Mouse (Mus musculus): ENCODE measurements around the gene Zfp950. TPM values are rescaled to one million over a fixed set of nuclear protein-coding genes. Genes with fewer than 3 reads are reported as not detected.
"Not testable (repeated sequence)": the region's sequence is repeated elsewhere in the genome, so short reads cannot be mapped to it uniquely, and the experiment has no call there.

The Zfp950 gene
- total RNA-seq (2021), result 10 to 100 TPM; 48.7 to 49.1 TPM

DNA sequence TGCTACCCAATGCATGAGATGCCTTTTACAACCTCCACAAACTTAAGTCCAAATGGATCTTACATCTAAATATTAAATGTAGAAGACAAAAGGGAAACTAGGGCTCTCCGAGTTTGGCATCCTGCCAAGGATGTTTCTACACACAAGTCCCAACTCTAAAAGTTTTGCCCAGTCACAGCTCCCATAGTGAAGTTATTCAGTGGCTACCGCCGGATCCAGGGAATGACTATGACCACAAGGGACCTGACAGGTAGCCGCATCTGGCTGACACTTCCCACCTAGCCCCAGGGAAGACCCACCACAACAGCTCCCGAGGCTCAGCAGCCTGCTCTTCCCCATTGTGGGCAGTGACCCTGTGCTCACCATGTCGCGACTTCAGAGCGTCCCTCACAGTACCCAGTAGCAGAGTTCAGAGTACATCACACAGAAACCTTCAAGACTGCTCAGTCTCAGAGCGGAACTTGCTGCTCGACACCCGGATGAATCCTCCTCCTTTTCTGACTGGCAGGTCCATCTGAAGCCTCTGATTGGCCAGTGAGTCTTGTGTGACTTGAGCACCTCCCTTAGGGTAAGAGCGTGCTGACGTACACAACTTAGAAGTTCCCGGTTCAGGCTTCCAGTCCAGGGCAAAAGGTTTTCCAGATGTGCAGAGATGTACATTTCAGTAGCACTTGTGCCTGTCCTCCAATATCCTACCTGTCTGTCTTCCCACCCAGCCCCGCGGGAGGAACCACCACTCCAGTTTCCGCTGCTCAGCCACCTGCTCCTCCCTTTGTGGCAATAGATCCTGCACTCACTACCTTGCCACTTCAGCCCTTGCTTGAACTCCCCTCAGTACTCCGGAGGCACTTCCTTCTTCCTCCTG lies at the start of gene Zfp950:
Gene Zfp950 (minus strand): TSS at position 499 of the 865 bp plus-strand sequence.
- intact Hi-C loops (cut with DNase I), result no loop called here
- peak; percentile 85 to 96 for DNase-seq (ENCODE audit: low spot score in 2 of 2)

DNA sequence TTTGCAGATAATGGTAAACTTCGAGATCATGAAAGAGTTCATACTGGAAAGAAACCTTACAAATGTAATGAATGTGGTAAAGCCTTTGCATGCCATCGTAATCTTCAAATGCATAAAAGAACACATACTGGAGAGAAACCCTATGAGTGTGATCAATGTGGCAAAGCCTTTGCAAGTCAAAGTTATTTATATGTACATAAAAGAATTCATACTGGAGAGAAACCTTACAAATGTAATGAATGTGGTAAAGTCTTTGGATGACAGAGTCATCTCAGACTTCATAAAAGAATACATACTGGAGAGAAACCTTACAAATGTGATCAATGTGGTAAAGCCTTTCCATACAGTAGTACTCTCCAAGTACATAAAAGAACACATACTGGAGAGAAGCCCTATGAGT lies 43.0 kb upstream of the Zfp950 start, which contains the start of gene Gm6020:
Gene Gm6020 (plus strand): TSS at position 301 of the 400 bp plus-strand sequence.
- intact Hi-C loops (cut with DNase I); DNase-seq (ENCODE audit: low spot score in 2 of 2): not testable (repeated sequence)

DNA sequence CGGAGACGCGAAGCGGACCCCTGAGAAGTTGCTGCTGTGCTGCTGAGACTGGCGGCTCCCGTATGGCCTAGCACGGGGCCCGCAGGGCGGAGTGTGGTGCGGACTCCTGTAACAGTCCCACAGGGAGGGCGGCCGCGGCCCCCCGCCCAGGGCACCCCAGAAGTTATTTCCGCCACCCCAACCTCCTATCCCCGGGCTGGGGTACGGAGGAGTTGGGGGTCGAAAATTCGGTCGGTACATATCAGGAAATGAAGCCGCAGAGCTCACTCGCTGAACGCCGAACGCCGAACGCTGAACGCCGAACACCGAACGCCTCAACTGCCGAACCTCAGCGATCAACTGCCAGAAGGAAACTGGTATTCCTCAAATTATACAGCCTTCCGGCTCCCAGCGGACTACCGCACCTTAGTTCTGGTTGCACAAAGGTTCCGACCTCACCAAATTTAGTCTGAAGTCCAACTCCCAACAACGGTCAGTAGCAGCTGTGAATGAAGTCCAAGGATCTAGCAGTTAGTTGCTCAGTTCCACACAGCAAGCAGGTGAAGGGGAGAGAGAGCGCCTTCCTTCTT lies 35.2 kb upstream of the Zfp950 start, which contains the start of gene Gm7102:
Gene Gm7102 (minus strand): TSS at position 554 of the 569 bp plus-strand sequence.
- no peak for DNase-seq (ENCODE audit: low spot score in 2 of 2)
- intact Hi-C loops (cut with DNase I), result no loop called here

DNA sequence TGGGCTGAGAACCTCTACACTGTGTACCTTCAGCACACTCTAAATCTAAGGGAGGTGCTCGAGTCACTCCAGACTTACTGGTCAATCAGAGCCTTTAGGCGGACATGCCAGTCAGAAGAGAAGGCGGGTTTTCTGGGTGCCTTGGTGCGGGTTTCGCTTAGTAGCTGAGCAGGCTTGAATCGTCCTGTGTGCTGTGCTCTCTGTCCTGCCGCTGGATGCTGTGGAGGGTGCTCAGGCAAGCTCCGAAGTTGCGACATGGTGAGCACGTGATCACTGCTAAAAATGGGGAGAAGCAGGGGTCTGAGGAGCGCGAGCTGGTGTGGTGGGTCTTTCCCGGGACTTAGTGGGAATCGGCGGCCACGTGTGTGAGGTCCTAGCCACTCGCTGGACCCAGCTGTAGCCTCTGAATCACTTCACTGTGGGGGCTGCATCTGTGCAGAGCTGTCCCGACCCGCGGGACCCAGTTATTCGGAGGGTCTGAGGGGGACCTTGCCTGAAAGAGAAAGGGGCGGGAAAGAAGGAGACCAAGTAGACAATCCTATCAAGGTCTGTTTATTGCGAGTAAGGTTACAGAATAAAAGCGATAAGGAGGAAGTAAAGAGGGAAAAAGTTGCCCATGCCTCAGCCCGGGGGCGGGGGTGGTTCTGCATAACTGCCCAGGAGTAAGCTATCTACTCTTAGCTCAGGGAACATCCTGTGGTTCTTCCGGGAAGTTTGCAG lies 11.2 kb upstream of the Zfp950 start:
- no peak for DNase-seq (ENCODE audit: low spot score in 2 of 2)
- intact Hi-C loops (cut with DNase I), result no loop called here

DNA sequence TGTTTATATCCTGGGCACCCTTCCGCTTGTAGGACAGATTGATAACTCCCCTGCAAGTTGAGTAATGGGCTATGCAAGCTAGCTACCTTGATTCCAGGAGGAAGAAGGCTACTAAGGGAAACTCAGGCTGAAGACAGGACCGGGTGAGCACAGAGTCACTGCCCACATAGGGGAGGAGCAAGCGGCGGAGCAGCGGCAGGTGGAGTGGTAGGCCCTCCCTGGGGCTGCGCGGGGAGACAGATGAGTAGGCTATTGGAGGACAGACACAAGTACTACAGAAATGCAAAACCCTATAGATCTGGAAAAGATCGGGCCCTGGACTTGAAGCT lies 10.7 kb upstream of the Zfp950 start:
- DNase-seq (ENCODE audit: low spot score in 2 of 2), result no peak
- intact Hi-C loops (cut with DNase I), result no loop called here

DNA sequence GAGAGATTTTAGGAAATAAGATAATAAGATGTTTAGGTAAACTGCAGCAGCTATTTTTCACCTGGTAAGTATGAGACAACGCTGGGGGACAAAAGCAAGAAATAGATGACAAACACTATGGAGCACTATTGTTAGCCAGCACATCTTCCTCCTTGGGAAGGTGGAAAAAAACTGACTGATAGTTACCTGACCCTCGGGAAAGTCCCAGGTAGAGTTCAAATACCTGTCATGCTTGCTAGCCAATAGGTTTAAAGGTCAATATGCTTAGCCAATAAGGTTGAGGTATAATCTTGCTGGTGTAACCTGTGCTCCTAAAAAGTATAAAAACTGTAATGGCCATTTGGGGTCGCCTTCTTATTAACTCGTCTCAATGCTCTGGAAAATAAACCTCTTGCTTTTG lies 659 bp upstream of the Zfp950 start:
- intact Hi-C loops (cut with DNase I), result no loop called here
- no peak for DNase-seq (ENCODE audit: low spot score in 2 of 2)

DNA sequence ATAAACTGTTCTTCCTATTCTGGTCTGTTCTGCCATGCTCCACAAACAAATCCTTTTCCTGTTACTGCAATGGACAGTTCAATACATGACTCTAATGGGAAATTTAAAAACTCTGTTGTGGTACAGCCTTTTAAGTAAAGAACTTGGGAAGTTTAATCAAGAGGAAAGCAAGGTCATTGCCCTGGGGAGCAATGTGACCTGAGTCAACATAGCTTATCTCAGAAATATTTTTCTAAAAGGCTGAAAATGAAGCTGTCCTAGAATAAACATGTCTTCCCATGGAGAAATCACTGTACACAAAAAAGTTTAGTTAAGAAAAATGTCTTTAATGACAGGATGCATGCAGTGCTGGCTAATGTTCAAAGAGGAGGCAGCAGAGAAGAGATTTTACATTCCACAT lies 2.0 kb downstream of the Zfp950 start:
- DNase-seq (ENCODE audit: low spot score in 2 of 2), result no peak
- intact Hi-C loops (cut with DNase I), result no loop called here

DNA sequence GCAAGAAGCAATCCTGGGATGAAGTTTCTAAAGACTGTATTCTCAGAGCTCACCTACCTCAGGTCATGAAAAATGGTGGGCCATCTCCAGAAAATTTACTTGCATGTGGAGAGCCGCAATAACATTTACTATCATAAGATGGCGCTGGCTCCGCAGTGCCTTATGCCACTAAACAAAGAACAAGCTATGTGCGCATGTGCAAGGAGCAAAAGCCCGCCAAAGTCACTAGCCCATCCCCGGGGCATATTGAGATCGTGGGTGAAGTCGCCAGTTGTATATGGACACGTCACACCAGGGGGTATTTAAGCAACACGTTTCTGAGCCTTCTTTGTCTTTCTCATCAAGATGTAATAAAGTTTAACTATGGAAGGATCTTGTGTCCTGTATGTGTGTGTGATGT lies 9.5 kb downstream of the Zfp950 start:
- intact Hi-C loops (cut with DNase I), result no loop called here
- no peak for DNase-seq (ENCODE audit: low spot score in 2 of 2)

DNA sequence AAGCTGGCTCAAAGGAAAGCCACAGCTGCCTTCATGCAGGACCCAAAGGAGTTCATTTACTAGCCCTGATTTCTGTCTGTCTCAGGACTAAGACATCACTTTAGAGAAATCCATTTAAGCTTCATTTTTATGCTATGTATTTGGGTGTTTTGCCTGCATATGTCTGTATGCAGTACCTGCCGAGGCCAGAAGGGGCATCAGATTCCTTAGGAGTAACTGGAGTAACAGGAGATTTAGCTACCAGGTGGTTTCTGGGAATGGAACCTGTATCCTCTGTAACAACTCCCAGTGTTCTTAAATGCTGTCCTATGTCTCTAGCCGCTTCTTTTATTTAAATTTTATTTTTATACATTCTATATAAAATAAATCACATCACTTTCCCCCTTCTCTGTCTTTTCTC lies 30.5 kb downstream of the Zfp950 start:
- DNase-seq (ENCODE audit: low spot score in 2 of 2), result no peak
- intact Hi-C loops (cut with DNase I), result no loop called here

DNA sequence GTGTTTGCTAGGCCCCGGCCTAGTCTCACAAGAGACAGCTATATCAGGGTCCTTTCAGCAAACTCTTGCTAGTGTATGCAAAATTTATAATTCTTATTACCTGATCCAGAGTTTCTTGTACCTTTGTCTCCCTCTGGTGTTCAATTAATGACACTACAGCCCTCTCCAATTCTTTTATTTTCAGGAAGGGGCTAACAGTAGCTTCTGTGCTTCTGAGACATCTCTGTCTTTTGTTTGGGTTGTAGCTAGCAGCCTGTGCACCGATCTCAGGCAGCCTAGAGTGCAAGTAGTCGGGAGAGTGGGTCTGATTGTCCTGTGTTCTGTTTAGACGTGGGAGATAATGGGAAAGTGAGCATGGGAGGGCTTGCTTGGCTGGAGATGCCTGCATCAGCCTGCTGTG lies 42.9 kb downstream of the Zfp950 start:
- peak; percentile 16 to 51 for DNase-seq (ENCODE audit: low spot score in 2 of 2)
- intact Hi-C loops (cut with DNase I), result no loop called here

DNA sequence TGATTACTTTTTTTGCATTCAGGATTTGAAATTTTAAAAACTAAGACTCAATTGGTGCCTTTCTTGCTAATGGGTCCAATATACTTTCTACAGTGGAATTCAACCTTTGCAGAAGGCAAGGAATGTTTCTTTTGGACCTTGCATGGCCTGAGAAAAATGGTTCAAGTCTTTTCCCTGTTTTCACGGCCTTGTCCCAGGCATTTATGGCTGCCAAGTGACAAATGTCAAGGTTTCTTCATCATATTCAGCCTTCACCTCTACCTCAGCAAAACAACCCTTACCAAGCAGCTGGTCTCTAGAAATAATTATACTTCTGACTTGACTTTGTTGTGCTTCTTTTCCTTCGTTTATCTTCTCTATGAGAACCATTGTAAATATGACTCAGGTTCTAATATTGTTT lies 43.9 kb downstream of the Zfp950 start:
- DNase-seq (ENCODE audit: low spot score in 2 of 2), result no peak
- intact Hi-C loops (cut with DNase I), result no loop called here

DNA sequence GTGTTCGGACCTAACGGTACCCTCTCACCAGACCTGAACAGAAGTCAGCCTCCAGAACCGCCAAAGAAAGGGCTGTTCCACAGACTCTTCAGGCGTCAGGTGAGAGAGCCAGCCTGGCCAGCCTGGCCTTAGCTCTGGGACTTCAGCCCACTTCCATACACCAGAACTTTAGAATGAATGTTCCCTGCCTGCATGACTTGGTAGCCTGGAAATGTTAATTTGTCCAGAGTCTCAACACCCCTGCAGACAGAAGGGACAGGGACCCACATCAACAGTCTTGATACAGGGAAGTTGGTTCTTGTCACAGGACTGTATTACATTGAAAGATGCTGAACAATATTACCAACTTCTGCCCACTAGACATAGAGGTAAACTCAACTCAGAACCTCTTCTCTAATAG lies 50.1 kb downstream of the Zfp950 start:
- no peak for DNase-seq (ENCODE audit: low spot score in 2 of 2)
- intact Hi-C loops (cut with DNase I), result no loop called here

DNA sequence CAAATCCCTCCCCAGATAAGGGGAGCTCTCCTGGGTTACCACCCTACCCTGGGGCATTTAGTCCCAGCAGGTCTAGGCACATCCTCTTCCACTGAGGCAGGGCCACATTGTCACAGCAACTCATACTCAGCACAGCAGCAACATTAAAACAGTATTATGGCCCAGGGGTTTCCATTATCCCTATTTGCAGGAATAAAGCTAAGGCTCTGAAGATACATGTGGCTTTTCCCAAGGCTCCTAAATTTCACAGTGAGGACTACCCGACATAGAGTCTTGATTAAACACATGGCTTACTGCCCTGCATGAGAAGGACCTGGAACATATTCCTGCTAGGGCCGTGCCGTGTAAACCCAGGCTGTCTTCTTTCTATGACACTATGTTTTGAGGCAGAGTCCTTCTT lies 51.6 kb downstream of the Zfp950 start:
- no peak for DNase-seq (ENCODE audit: low spot score in 2 of 2)
- intact Hi-C loops (cut with DNase I), result no loop called here

DNA sequence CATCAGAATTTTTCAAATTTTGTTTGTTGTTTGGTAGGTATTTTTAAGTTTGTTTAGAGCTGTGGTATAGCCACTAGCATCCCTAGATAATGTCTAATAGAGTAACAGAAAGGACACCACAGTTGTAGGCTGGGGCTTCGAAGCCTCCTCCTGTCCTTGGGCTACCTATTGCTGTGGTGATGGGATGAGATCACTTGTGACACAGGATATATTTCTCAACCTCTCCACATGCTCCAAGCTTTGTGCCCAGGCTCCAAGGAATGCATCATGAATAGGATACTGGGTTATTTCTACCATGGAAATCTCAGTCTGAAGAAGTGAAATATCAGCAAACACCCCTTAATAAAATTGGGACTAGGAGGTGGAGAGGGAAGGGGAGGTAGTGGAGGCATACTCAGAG lies 52.9 kb downstream of the Zfp950 start:
- intact Hi-C loops (cut with DNase I), result no loop called here
- DNase-seq (ENCODE audit: low spot score in 2 of 2), result no peak

DNA sequence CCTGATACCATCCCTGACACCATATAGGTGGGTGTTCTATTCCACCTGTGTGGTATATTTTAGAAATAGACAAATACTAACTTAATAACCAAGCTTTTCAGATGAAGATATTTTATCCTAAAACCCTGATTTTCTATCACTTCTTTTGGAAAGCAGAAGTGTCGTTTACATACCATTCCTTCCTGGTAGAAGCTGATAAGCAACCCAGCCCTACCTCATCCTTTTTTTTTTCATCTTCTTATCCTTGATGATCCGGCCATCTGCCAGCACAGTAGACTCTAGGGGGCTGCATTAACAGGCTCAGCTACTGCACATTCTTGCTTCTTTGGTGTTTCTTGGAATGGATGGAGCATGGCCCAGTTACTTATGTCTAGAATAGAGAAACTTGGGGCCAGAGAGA lies 55.4 kb downstream of the Zfp950 start:
- no peak for DNase-seq (ENCODE audit: low spot score in 2 of 2)
- intact Hi-C loops (cut with DNase I), result no loop called here

DNA sequence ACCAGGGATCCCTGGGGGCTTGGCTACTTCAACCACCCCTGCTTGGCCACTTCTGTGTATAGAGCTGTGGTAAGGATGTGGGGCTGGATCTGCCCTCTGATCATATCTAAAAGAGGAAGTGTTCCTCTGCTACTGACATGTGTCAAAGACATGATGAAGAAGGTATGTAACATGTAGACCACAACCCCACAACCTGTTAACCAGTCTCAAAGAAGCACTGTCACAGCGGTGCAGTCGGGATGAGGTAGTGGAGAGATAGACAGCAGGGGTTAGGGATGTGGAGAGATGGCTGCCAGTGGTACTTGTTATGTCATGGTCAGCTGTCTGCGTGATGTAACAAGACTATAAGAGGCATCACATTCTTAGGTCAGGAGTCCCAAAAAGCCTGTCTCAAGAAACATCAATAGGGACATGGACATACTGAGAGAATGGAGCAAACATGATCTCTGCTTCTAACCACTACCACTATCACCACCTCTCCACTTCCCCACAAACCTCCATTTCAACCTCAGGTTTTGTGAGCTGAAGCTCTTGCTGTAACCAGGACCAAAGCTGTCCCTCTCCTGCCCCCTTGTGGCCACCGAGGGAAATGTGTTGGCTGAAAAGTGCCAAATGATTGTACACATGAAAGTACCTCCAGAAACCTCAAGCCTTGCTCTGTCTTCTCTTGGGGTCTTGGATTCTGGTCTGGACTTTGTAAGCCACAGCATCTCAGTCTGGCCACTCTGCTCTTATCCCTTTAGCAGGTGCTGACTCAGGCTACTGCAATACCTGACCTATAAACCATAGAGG lies 56.3 kb downstream of the Zfp950 start:
- DNase-seq (ENCODE audit: low spot score in 2 of 2), result peak; percentile 91 to 96
- intact Hi-C loops (cut with DNase I), result loop anchor here (1.0 kb wide), 1 partner anchor 195 kb away; the partner anchor contains the start of gene Grk5

DNA sequence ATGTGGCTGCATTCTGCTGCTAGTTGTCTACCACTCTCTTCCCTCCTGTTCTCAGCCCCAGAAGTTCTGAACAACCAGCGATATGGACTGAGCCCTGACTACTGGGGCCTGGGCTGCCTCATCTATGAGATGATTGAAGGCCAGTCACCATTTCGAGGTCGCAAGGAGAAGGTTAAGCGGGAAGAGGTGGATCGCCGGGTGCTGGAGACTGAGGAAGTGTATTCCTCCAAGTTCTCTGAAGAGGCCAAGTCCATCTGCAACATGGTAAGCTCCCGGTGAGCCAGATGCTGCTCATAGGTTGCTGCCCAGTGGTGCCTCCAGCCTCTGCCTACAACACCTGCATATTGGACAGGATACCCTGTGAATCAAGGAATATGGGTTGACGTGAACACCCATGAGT lies 57.6 kb downstream of the Zfp950 start:
- DNase-seq (ENCODE audit: low spot score in 2 of 2), result no peak
- intact Hi-C loops (cut with DNase I), result no loop called here

DNA sequence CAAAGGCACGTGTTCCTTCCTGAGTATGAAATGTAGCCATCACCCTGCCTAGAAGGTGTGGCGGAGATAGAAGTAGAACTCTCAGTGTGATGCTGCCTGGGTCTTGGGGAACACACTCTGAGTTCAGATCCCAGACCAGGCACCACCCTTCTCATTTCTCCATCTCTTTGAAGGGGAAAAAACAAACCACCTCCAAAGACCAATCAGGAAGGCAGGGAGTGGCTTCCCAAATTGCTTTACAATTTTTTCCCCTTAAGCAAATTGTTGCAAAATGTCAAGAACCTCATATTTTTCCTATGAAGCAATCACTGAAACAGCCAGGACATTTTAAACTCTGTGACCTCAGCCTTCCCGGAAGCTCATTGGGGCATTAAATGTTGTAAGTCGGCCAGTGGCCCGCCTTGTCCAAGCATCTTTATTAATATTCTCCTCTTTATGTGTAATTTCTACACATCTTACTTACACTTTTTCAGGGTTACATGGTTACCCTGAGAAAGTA lies 60.3 kb downstream of the Zfp950 start:
- intact Hi-C loops (cut with DNase I), result no loop called here

DNA sequence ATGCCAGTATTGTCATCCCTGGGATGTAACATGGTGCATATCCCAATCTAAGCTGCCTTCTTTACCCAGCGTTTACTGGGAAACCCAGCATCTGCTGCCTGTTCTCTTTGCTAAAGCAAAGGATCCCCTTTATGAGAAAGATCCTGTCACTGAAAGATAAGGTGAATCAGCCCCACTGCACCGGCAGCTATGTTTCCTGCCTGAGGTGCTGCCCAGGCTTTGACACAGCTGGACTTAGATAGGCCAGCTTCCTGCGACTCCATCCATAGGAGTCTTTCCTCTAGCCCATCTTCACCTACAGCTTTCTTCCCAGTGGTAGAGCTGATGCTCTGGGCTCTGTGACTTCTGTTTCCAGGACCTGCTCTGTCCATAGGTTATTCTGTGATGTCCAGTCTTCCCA lies 62.0 kb downstream of the Zfp950 start:
- DNase-seq (ENCODE audit: low spot score in 2 of 2), result no peak
- intact Hi-C loops (cut with DNase I), result no loop called here

More for the DNA sequence above, 60.3 kb downstream of the Zfp950 start:
- DNase-seq (ENCODE audit: low spot score in 2 of 2), result no peak

DNA sequence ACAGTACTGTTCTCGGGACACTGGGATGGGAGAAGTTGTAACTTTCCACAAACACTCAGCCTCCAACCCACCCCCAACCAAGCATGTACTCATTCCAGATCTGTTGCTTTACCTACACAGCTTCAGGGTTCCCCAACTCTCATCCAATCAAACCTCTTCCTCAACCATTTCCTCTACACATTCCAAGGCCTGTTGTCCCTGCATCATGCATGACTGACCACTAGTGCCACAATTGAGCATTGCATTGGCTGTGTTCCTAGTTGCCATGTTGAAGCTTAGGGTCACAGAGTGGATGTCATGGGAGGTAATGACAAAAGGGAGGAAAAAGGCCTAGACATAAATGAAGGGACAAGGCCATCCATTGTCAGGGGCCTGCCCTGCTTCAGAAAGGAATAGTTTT lies 75.6 kb downstream of the Zfp950 start:
- intact Hi-C loops (cut with DNase I), result no loop called here
- DNase-seq (ENCODE audit: low spot score in 2 of 2), result no peak
